Mouse (Mus musculus): Measurements from ENCODE around the gene Epn2. TPM values are rescaled to one million over a fixed set of nuclear protein-coding genes. Genes with fewer than 3 reads are reported as not detected.

Epn2 gene
- total and polyA plus RNA-seq, 3 experiments: 7.2 to 13.8 (median 10.1) TPM

GRCm38 (mm10) chr11:61553015-61553754 is 26.3 kb downstream of the Epn2 start:
- TF ChIP-seq MAFK (IDR thresholded peaks at IDR 0.05; ENCODE audit: insufficient replicate concordance, low read length): no peak
- TF ChIP-seq IRF4 (IDR thresholded peaks at IDR 0.05; ENCODE audit: low read depth, low read length): no peak
- no peak for TF ChIP-seq POLR2AphosphoS2 (IDR thresholded peaks at IDR 0.05; ENCODE audit: low read depth, low read length)
- TF ChIP-seq USF1 (IDR thresholded peaks at IDR 0.05; ENCODE audit: low read depth, low read length): no peak
- no peak for TF ChIP-seq GABPA (IDR thresholded peaks at IDR 0.05; ENCODE audit: insufficient replicate concordance, low read depth, low read length)
- TF ChIP-seq ETS1 (conservative IDR thresholded peaks at IDR 0.05; ENCODE audit: low read depth, low read length): no peak
- no peak for TF ChIP-seq ZMIZ1 (IDR thresholded peaks at IDR 0.05; ENCODE audit: low read depth, low read length)
- Histone ChIP-seq H3K4me2 (ENCODE audit: insufficient read depth, low read depth, poor library complexity, severe bottlenecking) (no peak overlapping the region), H3K27ac (ENCODE audit: insufficient read depth, low read depth) (no peak overlapping the region), H3K4me1 (ENCODE audit: control insufficient read depth in 1 of 2, insufficient read depth in 2 of 2) (no peaks in the 10 kb centered on the region), H3K4me3 (replicated peaks in 1 of 3; ENCODE audit: low read depth in 2 of 3, low read length in 2 of 3, poor library complexity in 1 of 3) (no peak overlapping the region), H3K27me3 (replicated peaks) (no peaks in the 10 kb centered on the region), H3K79me2 (replicated peaks; ENCODE audit: control insufficient read depth, extremely low read depth, insufficient read depth, poor library complexity, severe bottlenecking) (no peaks in the 10 kb centered on the region), H3K9me3 (replicated peaks; ENCODE audit: low read length) (no peaks in the 10 kb centered on the region), H3K36me3 (replicated peaks in 1 of 2; ENCODE audit: control insufficient read depth in 1 of 2, insufficient read depth in 1 of 2, low read length in 1 of 2) (peaks cover 0 to 4% of the 10 kb centered on the region in 2 experiments), H3K9ac (ENCODE audit: insufficient read depth, low read depth) (no peak overlapping the region)
- no peak for DNase-seq (ENCODE audit: extremely low read depth)
- in situ Hi-C loops (cut with MboI; ENCODE audit: low pct_ligation_motif_present, low pct_unique_long_range_greater_than_20kb, low sequenced_read_pairs) (no loop called here), dilution Hi-C loops (cut with MboI; ENCODE audit: extremely low pct_ligation_motif_present, extremely low pct_unique_long_range_greater_than_20kb, low sequenced_read_pairs) (no loop called here)

- Histone ChIP-seq H3K27ac (ENCODE audit: insufficient read depth, low read depth) (no peak overlapping the region), H3K36me3 (replicated peaks in 1 of 2; ENCODE audit: control insufficient read depth in 1 of 2, insufficient read depth in 1 of 2, low read length in 1 of 2) (peaks cover 7 to 12% of the 10 kb centered on the region in 2 experiments), H3K79me2 (replicated peaks; ENCODE audit: control insufficient read depth, extremely low read depth, insufficient read depth, poor library complexity, severe bottlenecking) (no peaks in the 10 kb centered on the region), H3K27me3 (replicated peaks) (no peaks in the 10 kb centered on the region), H3K9me3 (replicated peaks; ENCODE audit: low read length) (no peaks in the 10 kb centered on the region), H3K9ac (ENCODE audit: insufficient read depth, low read depth) (no peak overlapping the region), H3K4me3 (replicated peaks in 1 of 3; ENCODE audit: low read depth in 2 of 3, low read length in 2 of 3, poor library complexity in 1 of 3) (no peak overlapping the region), H3K4me2 (ENCODE audit: insufficient read depth, low read depth, poor library complexity, severe bottlenecking) (no peak overlapping the region), H3K4me1 (ENCODE audit: control insufficient read depth in 1 of 2, insufficient read depth in 2 of 2) (no peaks in the 10 kb centered on the region)
- TF ChIP-seq MAX (IDR thresholded peaks at IDR 0.05; ENCODE audit: low read length): no peak
- no peak for TF ChIP-seq CHD1 (IDR thresholded peaks at IDR 0.05; ENCODE audit: low read depth, low read length)
- TF ChIP-seq CTCF (conservative IDR thresholded peaks at IDR 0.05 in 1 of 2, IDR thresholded peaks at IDR 0.05 in 1 of 2; ENCODE audit: low read depth in 2 of 2, low read length in 2 of 2): no peak
- no peak for TF ChIP-seq BHLHE40 (IDR thresholded peaks at IDR 0.05; ENCODE audit: low read depth, low read length)
- no peak for TF ChIP-seq JUN (IDR thresholded peaks at IDR 0.05; ENCODE audit: insufficient read depth, low read depth, low read length)
- DNase-seq (ENCODE audit: extremely low read depth): no peak
- dilution Hi-C loops (cut with MboI; ENCODE audit: extremely low pct_ligation_motif_present, extremely low pct_unique_long_range_greater_than_20kb, low sequenced_read_pairs): no loop called here
- in situ Hi-C loops (cut with MboI; ENCODE audit: low pct_ligation_motif_present, low pct_unique_long_range_greater_than_20kb, low sequenced_read_pairs): no loop called here
Observed at GRCm38 (mm10) chr11:61550631-61551030, 28.9 kb downstream of the Epn2 start.

DNA sequence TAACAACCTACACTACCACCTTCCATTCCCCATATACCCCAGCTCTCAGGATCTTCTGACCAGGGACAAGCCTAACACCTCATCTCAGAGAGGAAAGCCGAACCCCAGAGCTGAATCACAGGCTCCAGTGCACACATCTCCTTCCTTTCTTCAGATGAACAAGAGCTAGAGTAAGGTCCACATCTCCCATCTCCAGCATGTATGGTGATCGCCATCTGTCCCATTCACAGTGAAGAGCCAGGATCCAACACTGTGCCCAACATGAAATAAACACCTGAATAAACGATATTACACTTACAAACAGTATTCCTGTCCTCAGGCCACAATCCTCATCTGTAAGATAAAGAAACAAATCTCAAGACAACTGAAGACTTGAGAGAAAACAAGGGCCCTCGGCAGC is 31.8 kb downstream of the Epn2 start:
- Histone ChIP-seq H3K4me1 (ENCODE audit: control insufficient read depth in 1 of 2, insufficient read depth in 2 of 2) (no peaks in the 10 kb centered on the region), H3K27ac (ENCODE audit: insufficient read depth, low read depth) (no peak overlapping the region), H3K27me3 (replicated peaks) (no peaks in the 10 kb centered on the region), H3K9me3 (replicated peaks; ENCODE audit: low read length) (no peaks in the 10 kb centered on the region), H3K79me2 (replicated peaks; ENCODE audit: control insufficient read depth, extremely low read depth, insufficient read depth, poor library complexity, severe bottlenecking) (no peaks in the 10 kb centered on the region), H3K4me3 (replicated peaks in 1 of 3; ENCODE audit: low read depth in 2 of 3, low read length in 2 of 3, poor library complexity in 1 of 3) (no peak overlapping the region), H3K9ac (ENCODE audit: insufficient read depth, low read depth) (no peak overlapping the region), H3K4me2 (ENCODE audit: insufficient read depth, low read depth, poor library complexity, severe bottlenecking) (no peak overlapping the region), H3K36me3 (replicated peaks in 1 of 2; ENCODE audit: control insufficient read depth in 1 of 2, insufficient read depth in 1 of 2, low read length in 1 of 2) (peaks cover 12 to 24% of the 10 kb centered on the region in 2 experiments)
- dilution Hi-C loops (cut with MboI; ENCODE audit: extremely low pct_ligation_motif_present, extremely low pct_unique_long_range_greater_than_20kb, low sequenced_read_pairs) (no loop called here), in situ Hi-C loops (cut with MboI; ENCODE audit: low pct_ligation_motif_present, low pct_unique_long_range_greater_than_20kb, low sequenced_read_pairs) (no loop called here)
- no peak for DNase-seq (ENCODE audit: extremely low read depth)
- no peak for TF ChIP-seq TBP (conservative IDR thresholded peaks at IDR 0.05; ENCODE audit: low read depth, low read length)
- TF ChIP-seq UBTF (IDR thresholded peaks at IDR 0.05; ENCODE audit: low read depth, low read length): no peak
- TF ChIP-seq CHD1 (IDR thresholded peaks at IDR 0.05; ENCODE audit: low read depth, low read length): no peak
- TF ChIP-seq ZMIZ1 (IDR thresholded peaks at IDR 0.05; ENCODE audit: low read depth, low read length): no peak
- no peak for TF ChIP-seq ELF1 (IDR thresholded peaks at IDR 0.05; ENCODE audit: low read depth, low read length)
- TF ChIP-seq PAX5 (IDR thresholded peaks at IDR 0.05; ENCODE audit: low read length): no peak
- no peak for TF ChIP-seq RCOR1 (conservative IDR thresholded peaks at IDR 0.05; ENCODE audit: low read depth, low read length)
- TF ChIP-seq SMC3 (IDR thresholded peaks at IDR 0.05; ENCODE audit: low read depth, low read length): no peak
- no peak for TF ChIP-seq ZC3H11A (IDR thresholded peaks at IDR 0.05; ENCODE audit: low read depth, low read length)
- TF ChIP-seq IRF4 (IDR thresholded peaks at IDR 0.05; ENCODE audit: low read depth, low read length): no peak
- TF ChIP-seq TCF12 (IDR thresholded peaks at IDR 0.05; ENCODE audit: low read depth, low read length): no peak
- TF ChIP-seq NRF1 (IDR thresholded peaks at IDR 0.05; ENCODE audit: low read depth, low read length): no peak
- no peak for TF ChIP-seq ZKSCAN1 (IDR thresholded peaks at IDR 0.05; ENCODE audit: borderline replicate concordance, low read depth, low read length)
- no peak for TF ChIP-seq EP300 (IDR thresholded peaks at IDR 0.05; ENCODE audit: low read length)
- TF ChIP-seq MXI1 (IDR thresholded peaks at IDR 0.05; ENCODE audit: low read depth, low read length): no peak
- TF ChIP-seq BHLHE40 (IDR thresholded peaks at IDR 0.05; ENCODE audit: low read depth, low read length): no peak
- no peak for TF ChIP-seq JUN (IDR thresholded peaks at IDR 0.05; ENCODE audit: insufficient read depth, low read depth, low read length)
- TF ChIP-seq E2F4 (IDR thresholded peaks at IDR 0.05; ENCODE audit: insufficient replicate concordance, low read depth, low read length): no peak

Data from CH12.LX (cell line).